Mouse (Mus musculus): ENCODE measurements at regions not wholly inside any gene's neighbourhood (a gene's known extent, or its start where the extent isn't known, plus 50 kb on each side); places are given as distances from the start of the nearest gene placed in this dataset.

- WGBS: 90% methylated on average over 16 of the region's 16 CpGs
- ATAC-seq (ENCODE audit: low FRiP score, low read depth): no peak
Observed at GRCm38 (mm10) chr10:105096323-105097044, 477.8 kb downstream of the Tmtc2 start.

GRCm38 (mm10) chr10:105095800-105096199 lies 478.5 kb downstream of the Tmtc2 start:
- Histone ChIP-seq H3K4me2 (replicated peaks; ENCODE audit: low read depth, low read length, severe bottlenecking) (no peak overlapping the region), H3K9me3 (ENCODE audit: control insufficient read depth, low read length) (no peaks in the 10 kb centered on the region), H3K9ac (ENCODE audit: low read depth, low read length, severe bottlenecking) (no peak overlapping the region), H3K27me3 (ENCODE audit: control insufficient read depth, insufficient read depth, low read length) (no peaks in the 10 kb centered on the region), H3K4me1 (ENCODE audit: control insufficient read depth, insufficient read depth, low read length) (no peaks in the 10 kb centered on the region), H3K36me3 (ENCODE audit: control insufficient read depth, insufficient read depth, low read length) (no peaks in the 10 kb centered on the region), H3K27ac (replicated peaks; ENCODE audit: low read depth, low read length) (no peak overlapping the region), H3K4me3 (replicated peaks; ENCODE audit: low read length) (no peak overlapping the region)
- TF ChIP-seq POLR2A (IDR thresholded peaks at IDR 0.05; ENCODE audit: borderline replicate concordance, extremely low read depth, insufficient read depth, insufficient read length): no peak
- DNase-seq (ENCODE audit: low spot score) (no peak), ATAC-seq (ENCODE audit: low FRiP score, low read depth) (no peak)
- 80% methylated on average over 4 of the region's 4 CpGs for WGBS

More at GRCm38 (mm10) chr10:105096323-105097044, 477.8 kb downstream of the Tmtc2 start:
- H3K4me3 ChIP-seq (replicated peaks; ENCODE audit: low read length): no peak overlapping the region
- H3K36me3 ChIP-seq (ENCODE audit: control insufficient read depth, insufficient read depth, low read length): no peaks in the 10 kb centered on the region
- H3K27ac ChIP-seq (replicated peaks; ENCODE audit: low read depth, low read length): no peak overlapping the region
- no peaks in the 10 kb centered on the region for H3K9me3 ChIP-seq (ENCODE audit: control insufficient read depth, low read length)
- H3K27me3 ChIP-seq (ENCODE audit: control insufficient read depth, insufficient read depth, low read length): no peaks in the 10 kb centered on the region
- H3K4me1 ChIP-seq (ENCODE audit: control insufficient read depth, insufficient read depth, low read length): no peaks in the 10 kb centered on the region
- no peak for DNase-seq (ENCODE audit: low spot score)
- no peak overlapping the region for H3K4me2 ChIP-seq (replicated peaks; ENCODE audit: low read depth, low read length, severe bottlenecking)
- no peak for TF ChIP-seq POLR2A (IDR thresholded peaks at IDR 0.05; ENCODE audit: borderline replicate concordance, extremely low read depth, insufficient read depth, insufficient read length)
- no peak overlapping the region for H3K9ac ChIP-seq (ENCODE audit: low read depth, low read length, severe bottlenecking)

GRCm38 (mm10) chr10:105076892-105077291 lies 497.4 kb downstream of the Tmtc2 start:
- no peak overlapping the region for H3K4me2 ChIP-seq (replicated peaks; ENCODE audit: low read depth, low read length, severe bottlenecking)
- ATAC-seq (ENCODE audit: low FRiP score, low read depth): no peak
- no peaks in the 10 kb centered on the region for H3K4me1 ChIP-seq (ENCODE audit: control insufficient read depth, insufficient read depth, low read length)
- 76% methylated on average over 2 of the region's 2 CpGs for WGBS
- no peak overlapping the region for H3K27ac ChIP-seq (replicated peaks; ENCODE audit: low read depth, low read length)
- no peak for TF ChIP-seq POLR2A (IDR thresholded peaks at IDR 0.05; ENCODE audit: borderline replicate concordance, extremely low read depth, insufficient read depth, insufficient read length)
- no peak for DNase-seq (ENCODE audit: low spot score)
- no peak overlapping the region for H3K9ac ChIP-seq (ENCODE audit: low read depth, low read length, severe bottlenecking)
- H3K36me3 ChIP-seq (ENCODE audit: control insufficient read depth, insufficient read depth, low read length): no peaks in the 10 kb centered on the region
- no peaks in the 10 kb centered on the region for H3K27me3 ChIP-seq (ENCODE audit: control insufficient read depth, insufficient read depth, low read length)
- H3K9me3 ChIP-seq (ENCODE audit: control insufficient read depth, low read length): no peaks in the 10 kb centered on the region
- no peak overlapping the region for H3K4me3 ChIP-seq (replicated peaks; ENCODE audit: low read length)

- no peak for DNase-seq (ENCODE audit: low spot score)
- no peak for ATAC-seq (ENCODE audit: low FRiP score, low read depth)
- Histone ChIP-seq H3K4me2 (replicated peaks; ENCODE audit: low read depth, low read length, severe bottlenecking) (no peak overlapping the region), H3K27ac (replicated peaks; ENCODE audit: low read depth, low read length) (no peak overlapping the region), H3K4me1 (ENCODE audit: control insufficient read depth, insufficient read depth, low read length) (no peaks in the 10 kb centered on the region), H3K9ac (ENCODE audit: low read depth, low read length, severe bottlenecking) (no peak overlapping the region), H3K4me3 (replicated peaks; ENCODE audit: low read length) (no peak overlapping the region), H3K36me3 (ENCODE audit: control insufficient read depth, insufficient read depth, low read length) (no peaks in the 10 kb centered on the region), H3K9me3 (ENCODE audit: control insufficient read depth, low read length) (no peaks in the 10 kb centered on the region), H3K27me3 (ENCODE audit: control insufficient read depth, insufficient read depth, low read length) (no peaks in the 10 kb centered on the region)
- 88% methylated on average over 1 of the region's 1 CpGs for WGBS
- TF ChIP-seq POLR2A (IDR thresholded peaks at IDR 0.05; ENCODE audit: borderline replicate concordance, extremely low read depth, insufficient read depth, insufficient read length): no peak
Observed at GRCm38 (mm10) chr10:105034711-105035386, 539.4 kb downstream of the Tmtc2 start.

GRCm38 (mm10) chr10:105020471-105021120 lies 553.7 kb downstream of the Tmtc2 start:
- 77% methylated on average over 14 of the region's 14 CpGs for WGBS
- no peak overlapping the region for H3K4me2 ChIP-seq (replicated peaks; ENCODE audit: low read depth, low read length, severe bottlenecking)
- ATAC-seq (ENCODE audit: low FRiP score, low read depth): no peak
- no peaks in the 10 kb centered on the region for H3K4me1 ChIP-seq (ENCODE audit: control insufficient read depth, insufficient read depth, low read length)
- H3K9ac ChIP-seq (ENCODE audit: low read depth, low read length, severe bottlenecking): no peak overlapping the region
- H3K4me3 ChIP-seq (replicated peaks; ENCODE audit: low read length): no peak overlapping the region
- H3K27ac ChIP-seq (replicated peaks; ENCODE audit: low read depth, low read length): no peak overlapping the region
- no peaks in the 10 kb centered on the region for H3K36me3 ChIP-seq (ENCODE audit: control insufficient read depth, insufficient read depth, low read length)
- no peaks in the 10 kb centered on the region for H3K9me3 ChIP-seq (ENCODE audit: control insufficient read depth, low read length)
- DNase-seq (ENCODE audit: low spot score): no peak
- TF ChIP-seq POLR2A (IDR thresholded peaks at IDR 0.05; ENCODE audit: borderline replicate concordance, extremely low read depth, insufficient read depth, insufficient read length): no peak
- H3K27me3 ChIP-seq (ENCODE audit: control insufficient read depth, insufficient read depth, low read length): no peaks in the 10 kb centered on the region

Measured in limb, embryonic 14.5 days (tissue).